Mouse (Mus musculus) midbrain, embryonic 13.5 days (tissue): ENCODE results near the gene Pias1. TPM values are rescaled to one million over a fixed set of nuclear protein-coding genes. Genes with fewer than 3 reads are reported as not detected.

Experiments
- ATAC-seq: fragments of 200-750 bp; cut with Nextera tagmentation; 2 replicates; pipeline ENCODE4 v1.8.0; 2017; ENCODE audit warnings: mild to moderate bottlenecking, moderate TSS enrichment, moderate library complexity
- H3K27ac ChIP-seq: fragments of 300-500 bp; sonication (generic); 2 replicates; pipeline ENCODE4 v1.5.1; 2015; ENCODE audit warnings: inconsistent platforms, mild to moderate bottlenecking, moderate library complexity
- H3K27me3 ChIP-seq: fragments of 300-500 bp; sonication (generic); 2 replicates; pipeline ENCODE4 v1.6.1; 2015; ENCODE audit warnings: mild to moderate bottlenecking, inconsistent platforms
- H3K36me3 ChIP-seq: fragments of 300-500 bp; sonication (generic); 2 replicates; pipeline ENCODE4 v1.6.1; 2015; ENCODE audit warnings: mild to moderate bottlenecking, inconsistent platforms
- H3K4me1 ChIP-seq: fragments of 300-500 bp; sonication (generic); replicated peaks from 2 replicates; pipeline ENCODE4 v1.6.1; 2015; ENCODE audit warnings: inconsistent platforms
- H3K4me2 ChIP-seq: fragments of 300-500 bp; sonication (generic); replicated peaks from 2 replicates; pipeline ENCODE4 v1.6.1; 2015; ENCODE audit warnings: moderate library complexity, mild to moderate bottlenecking, inconsistent platforms
- H3K4me3 ChIP-seq: fragments of 300-500 bp; sonication (generic); replicated peaks from 2 replicates; pipeline ENCODE4 v1.5.1; 2015; ENCODE audit warnings: mild to moderate bottlenecking, inconsistent platforms
- H3K9ac ChIP-seq: fragments of 300-500 bp; sonication (generic); replicated peaks from 2 replicates; pipeline ENCODE4 v1.6.1; 2015; ENCODE audit warnings: mild to moderate bottlenecking, inconsistent platforms
- H3K9me3 ChIP-seq: fragments of 300-500 bp; sonication (generic); 2 replicates; pipeline ENCODE4 v1.6.1; 2016; ENCODE audit warnings: mild to moderate bottlenecking, inconsistent platforms
- WGBS: fragments of 180-500 bp; shearing (Covaris S2); methylation state at CpG from one replicate; pipeline ENCODE4 v1.1.7; 2015; 5-methylcytosine and 5-hydroxymethylcytosine counted together
- polyA plus RNA-seq: library from polyadenylated mRNA; unstranded; fragments of >200 nt; fragmentation: Nextera tagmentation; extraction: Ambion mirVana; gene quantifications from 2 replicates; pipeline ENCODE4 v1.2.1, GENCODE M21; 2015

The Pias1 gene
- polyA plus RNA-seq, 1 experiment from 2014 or later = 70.2 TPM

DNA sequence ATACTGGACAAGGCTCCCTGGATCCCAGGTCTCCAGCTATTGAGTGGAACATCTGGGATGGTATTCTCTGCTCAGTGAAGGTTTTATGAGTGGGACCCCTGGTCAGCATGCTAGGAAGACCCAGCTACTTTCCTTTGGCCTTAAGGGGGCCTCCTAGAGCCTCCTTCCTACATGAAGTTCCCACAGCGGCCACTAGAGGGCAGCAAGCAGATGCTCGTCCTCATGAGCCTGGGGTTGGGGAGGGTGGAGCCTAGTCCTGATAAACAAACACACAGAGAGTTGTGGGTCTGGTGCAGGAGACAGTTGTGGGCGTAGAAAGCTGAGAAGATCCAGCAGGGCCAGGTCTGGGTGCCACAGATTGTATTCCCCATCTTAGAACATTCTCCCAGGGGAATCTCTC is 140.0 kb downstream of the Pias1 start:
- Histone ChIP-seq H3K4me1 (peaks cover 6% of the 10 kb centered on the region), H3K4me2 (no peak overlapping the region), H3K36me3 (no peaks in the 10 kb centered on the region), H3K27me3 (no peaks in the 10 kb centered on the region), H3K27ac (no peak overlapping the region), H3K9ac (no peak overlapping the region), H3K9me3 (no peaks in the 10 kb centered on the region), H3K4me3 (no peak overlapping the region)
- peak; percentile 49 for ATAC-seq
- 5% methylated on average over 3 of the region's 3 CpGs for WGBS

DNA sequence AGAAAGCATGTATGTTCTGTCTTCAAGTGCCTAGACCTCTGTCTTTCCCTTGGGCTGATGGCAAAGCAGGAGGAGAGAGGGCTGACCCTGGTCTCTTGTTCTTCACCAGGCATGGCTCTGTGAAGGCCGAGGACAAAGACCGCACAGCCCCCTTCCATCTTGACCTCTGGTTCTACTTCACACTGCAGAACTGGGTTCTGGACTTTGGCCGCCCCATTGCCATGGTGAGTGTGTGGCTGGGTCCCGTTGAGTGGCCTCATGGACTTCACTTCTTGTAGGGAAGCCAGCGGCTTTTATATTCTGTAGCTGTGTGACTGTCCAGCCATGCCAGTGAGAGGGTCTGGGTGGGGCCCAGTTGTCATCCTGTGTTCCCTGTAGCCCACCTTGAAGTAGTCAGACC is 143.3 kb downstream of the Pias1 start:
- Histone ChIP-seq H3K9ac (no peak overlapping the region), H3K4me1 (peaks cover 9% of the 10 kb centered on the region), H3K4me3 (no peak overlapping the region), H3K36me3 (no peaks in the 10 kb centered on the region), H3K9me3 (no peaks in the 10 kb centered on the region), H3K27me3 (0 out of 2 replicates have a peak, but pooled peaks cover 4% of the 10 kb centered on the region), H3K27ac (no peak overlapping the region), H3K4me2 (no peak overlapping the region)
- WGBS = 94% methylated on average over 5 of the region's 5 CpGs
- ATAC-seq = no peak

DNA sequence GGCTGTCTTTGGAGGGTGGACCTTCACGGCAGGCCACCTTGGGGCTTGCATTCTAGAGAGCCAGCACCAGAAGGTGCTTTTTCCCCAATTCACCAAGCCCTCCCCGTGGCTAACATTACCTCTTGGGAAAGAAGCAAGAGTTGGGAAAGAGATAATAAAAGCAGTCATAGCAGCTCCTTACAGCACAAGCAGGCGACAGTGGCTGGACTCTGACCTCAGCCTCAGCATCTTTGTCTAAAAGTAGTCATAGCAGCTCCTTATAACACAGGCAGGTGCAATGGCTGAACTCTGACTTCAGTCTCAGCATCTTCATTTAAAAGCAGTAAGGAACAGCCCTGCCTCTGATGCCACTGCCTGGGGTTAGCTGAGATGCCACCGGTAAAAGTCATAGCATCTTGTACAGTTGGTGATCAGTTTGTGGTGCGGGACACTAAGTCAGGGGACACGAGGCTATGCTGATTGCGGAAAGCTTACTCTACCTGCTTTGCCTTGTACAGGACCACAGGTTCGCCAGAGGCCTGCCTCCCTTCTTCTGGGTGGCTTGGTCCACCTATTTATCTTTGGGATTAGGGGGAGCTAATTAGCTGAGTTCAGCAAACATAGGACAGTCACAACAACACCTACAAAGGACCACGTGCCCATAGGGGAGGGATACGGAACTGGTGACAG is 144.2 kb downstream of the Pias1 start:
- Histone ChIP-seq H3K9ac (no peak overlapping the region), H3K36me3 (no peaks in the 10 kb centered on the region), H3K27me3 (0 out of 2 replicates have a peak, but pooled peaks cover 4% of the 10 kb centered on the region), H3K9me3 (no peaks in the 10 kb centered on the region), H3K4me2 (no peak overlapping the region), H3K27ac (no peak overlapping the region), H3K4me1 (peaks cover 11% of the 10 kb centered on the region), H3K4me3 (no peak overlapping the region)
- ATAC-seq = no peak
- WGBS = 77% methylated on average over 10 of the region's 10 CpGs

DNA sequence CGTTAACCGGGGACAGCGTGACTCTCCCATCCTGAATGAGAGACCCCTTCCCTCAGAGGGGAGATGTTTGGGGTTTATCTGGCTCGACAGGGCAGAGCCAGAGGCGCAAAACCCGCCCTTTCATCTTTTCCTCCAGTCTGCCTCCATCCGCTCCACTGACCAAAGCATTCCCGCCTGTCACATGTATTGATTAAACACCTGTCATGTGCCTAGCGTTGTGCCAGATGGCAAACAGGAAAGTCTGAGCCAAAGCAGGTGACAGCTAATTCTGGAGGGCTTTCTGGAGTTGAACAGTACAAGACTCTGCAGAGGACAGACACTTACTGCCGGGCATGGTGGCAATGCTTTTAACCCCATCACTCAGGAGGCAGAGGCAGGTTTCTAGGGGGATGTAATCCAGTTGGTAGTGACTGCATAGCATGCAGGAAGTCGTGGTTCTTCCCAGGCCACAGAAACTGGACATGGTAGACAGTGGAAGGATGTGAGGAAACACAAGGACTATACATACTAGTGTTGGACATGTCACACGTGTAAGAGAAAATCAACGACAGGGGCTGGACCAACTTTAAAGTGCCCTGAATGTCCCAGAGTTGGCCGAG is 148.5 kb downstream of the Pias1 start:
- H3K27ac ChIP-seq = peak overlapping the region; percentile 77
- H3K4me3 ChIP-seq = peak overlapping the region; percentile 66
- 0 out of 2 replicates have a peak, but pooled peaks cover 4% of the 10 kb centered on the region for H3K27me3 ChIP-seq
- no peaks in the 10 kb centered on the region for H3K9me3 ChIP-seq
- peak overlapping the region; percentile 89 for H3K9ac ChIP-seq
- WGBS = 18% methylated on average over 14 of the region's 14 CpGs
- peak overlapping the region; percentile 85 for H3K4me2 ChIP-seq
- H3K4me1 ChIP-seq = peaks cover 15% of the 10 kb centered on the region
- ATAC-seq = peak; percentile 6; the same call in 1 of the 2 replicates
- no peaks in the 10 kb centered on the region for H3K36me3 ChIP-seq

DNA sequence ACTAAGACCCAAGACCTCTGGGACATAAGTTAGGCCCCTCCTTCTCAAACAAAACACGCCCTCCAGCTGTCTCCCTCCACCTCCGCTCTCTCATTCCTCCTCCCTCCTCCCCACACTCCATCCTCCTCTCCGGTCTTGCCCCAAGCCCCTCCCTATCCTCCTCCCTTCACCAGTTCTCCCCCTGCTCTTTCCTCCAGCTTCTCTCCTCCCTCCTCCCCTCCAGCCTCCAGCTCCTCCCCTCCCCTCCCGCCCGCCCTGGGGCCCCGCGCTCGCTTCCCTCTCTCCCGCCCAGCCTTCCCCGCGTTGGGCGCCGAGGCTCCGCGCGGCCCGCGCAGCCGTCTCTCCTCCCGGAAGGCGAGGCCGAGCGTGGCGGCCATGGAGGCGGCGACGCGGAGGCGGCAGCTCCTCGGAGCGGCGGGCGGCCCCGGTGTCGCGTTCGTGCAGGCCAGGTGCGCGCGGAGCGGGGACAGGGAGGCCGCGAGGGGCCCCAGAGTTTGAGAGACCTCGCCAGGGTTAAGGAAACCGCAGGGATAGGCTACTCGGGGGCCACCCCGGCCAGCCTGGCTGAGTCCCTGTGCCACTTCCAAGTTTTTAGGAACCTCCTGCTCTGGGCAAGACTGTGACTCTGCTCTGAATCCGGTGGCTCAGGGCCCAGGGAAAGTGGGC is 149.1 kb downstream of the Pias1 start, which contains the start of gene Cln6:
Gene Cln6 (plus strand): TSS at position 280 of the 666 bp plus-strand sequence.
- peak within 1 kb of the TSS; percentile 66 for H3K4me3 ChIP-seq
- ATAC-seq = peak; percentile 80
- H3K27ac ChIP-seq = peak within 1 kb of the TSS; percentile 77
- peaks cover 15% of the 10 kb centered on the region for H3K4me1 ChIP-seq
- no peaks in the 10 kb centered on the region for H3K9me3 ChIP-seq
- H3K4me2 ChIP-seq = peak within 1 kb of the TSS; percentile 85
- 0 out of 2 replicates have a peak, but pooled peaks cover 4% of the 10 kb centered on the region for H3K27me3 ChIP-seq
- H3K36me3 ChIP-seq = no peaks in the 10 kb centered on the region
- under 1% methylated on average over 43 of the region's 48 CpGs for WGBS
- H3K9ac ChIP-seq = peak within 1 kb of the TSS; percentile 89

DNA sequence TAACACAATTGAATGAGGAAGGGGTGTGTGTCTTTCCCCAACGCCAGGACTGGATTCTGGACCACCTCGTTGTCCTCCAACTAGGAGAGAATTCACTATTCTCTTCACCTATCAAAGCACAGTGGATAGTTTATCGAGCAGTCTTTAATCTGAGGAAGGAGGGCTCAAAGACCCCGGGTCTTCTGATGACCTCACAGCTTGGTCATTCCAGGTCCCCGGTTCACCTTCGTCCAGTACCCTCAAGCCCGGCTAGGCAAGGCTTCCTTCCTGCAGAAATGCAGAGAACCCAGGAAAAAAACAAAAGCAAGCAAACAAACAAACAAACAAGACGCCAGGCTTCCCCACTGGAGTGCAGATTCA is 149.6 kb downstream of the Pias1 start:
- Histone ChIP-seq H3K4me2 (peak overlapping the region; percentile 85), H3K4me3 (peak overlapping the region; percentile 66), H3K27ac (peak overlapping the region; percentile 35), H3K4me1 (peaks cover 15% of the 10 kb centered on the region), H3K9ac (peak overlapping the region; percentile 89; the same call in 1 of the 2 replicates), H3K36me3 (no peaks in the 10 kb centered on the region), H3K9me3 (no peaks in the 10 kb centered on the region), H3K27me3 (0 out of 2 replicates have a peak, but pooled peaks cover 4% of the 10 kb centered on the region)
- WGBS = 17% methylated on average over 8 of the region's 8 CpGs
- ATAC-seq = 0 out of 2 replicates have a peak, but pooled peaks have one; percentile 3

DNA sequence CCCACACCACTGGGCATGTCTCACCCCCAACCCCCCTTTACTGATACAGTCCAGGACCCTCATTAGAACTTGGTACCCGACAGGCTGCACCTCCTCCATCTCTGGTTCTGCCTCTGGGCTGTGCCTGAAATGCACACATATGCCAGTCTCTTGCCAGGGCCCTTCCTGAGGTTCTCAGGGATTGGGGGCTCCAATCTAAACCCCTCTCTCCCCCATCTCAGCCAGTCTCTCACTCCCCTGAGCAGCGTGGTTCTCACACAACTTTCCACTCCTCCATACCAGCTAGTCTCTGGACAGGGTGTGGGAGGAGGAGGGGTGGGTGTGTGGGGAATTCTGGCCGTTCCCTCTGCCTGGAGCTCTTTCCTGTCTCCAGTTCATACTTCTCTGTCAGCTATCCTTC is 150.1 kb downstream of the Pias1 start:
- no peak overlapping the region for H3K4me2 ChIP-seq
- H3K36me3 ChIP-seq = no peaks in the 10 kb centered on the region
- no peak overlapping the region for H3K4me3 ChIP-seq
- ATAC-seq = no peak
- H3K4me1 ChIP-seq = peaks cover 15% of the 10 kb centered on the region
- WGBS = 60% methylated on average over 3 of the region's 3 CpGs
- H3K9ac ChIP-seq = no peak overlapping the region
- peak overlapping the region; percentile 35 for H3K27ac ChIP-seq
- no peaks in the 10 kb centered on the region for H3K9me3 ChIP-seq
- H3K27me3 ChIP-seq = 0 out of 2 replicates have a peak, but pooled peaks cover 4% of the 10 kb centered on the region

DNA sequence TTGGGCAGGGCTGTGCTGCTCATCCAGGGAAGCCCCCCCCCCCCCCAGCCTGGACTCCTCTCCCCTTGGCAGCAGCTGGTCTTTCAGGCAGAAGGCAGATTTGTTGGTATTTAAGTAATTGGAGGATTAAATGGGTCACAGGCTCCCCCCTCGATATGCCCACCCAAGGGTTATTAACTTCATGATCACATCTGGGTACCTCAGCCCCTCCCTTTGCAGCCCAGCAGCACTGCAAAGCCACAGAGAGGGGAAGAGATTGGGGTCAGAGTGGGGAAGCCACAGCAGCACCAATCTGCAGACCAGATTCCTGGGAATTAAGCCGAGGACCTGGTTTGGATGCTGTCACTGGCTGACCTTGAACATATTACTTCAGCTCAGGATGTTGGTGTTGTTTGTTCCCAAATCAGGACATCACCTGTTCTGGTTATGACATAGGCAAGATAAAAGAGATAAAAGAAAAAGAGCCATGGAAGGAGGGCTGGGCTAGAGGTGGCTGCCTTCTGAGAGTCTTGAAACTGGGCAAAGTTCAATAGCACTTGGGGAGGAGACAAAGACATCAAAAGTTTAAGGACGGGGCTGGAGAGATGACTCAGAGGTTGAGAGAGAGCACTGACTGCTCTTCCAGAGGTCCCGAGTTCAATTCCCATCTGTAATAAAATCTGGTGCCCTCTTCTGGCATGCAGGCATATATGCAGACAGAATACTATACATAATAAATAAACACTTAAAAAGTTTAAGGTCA is 151.8 kb downstream of the Pias1 start:
- 47% methylated on average over 4 of the region's 4 CpGs for WGBS
- H3K27me3 ChIP-seq = 0 out of 2 replicates have a peak, but pooled peaks cover 4% of the 10 kb centered on the region
- no peak overlapping the region for H3K4me2 ChIP-seq
- no peaks in the 10 kb centered on the region for H3K36me3 ChIP-seq
- H3K4me3 ChIP-seq = no peak overlapping the region
- no peaks in the 10 kb centered on the region for H3K9me3 ChIP-seq
- no peak for ATAC-seq
- H3K4me1 ChIP-seq = peaks cover 15% of the 10 kb centered on the region
- no peak overlapping the region for H3K9ac ChIP-seq
- no peak overlapping the region; the same call in 1 of the 2 replicates for H3K27ac ChIP-seq

DNA sequence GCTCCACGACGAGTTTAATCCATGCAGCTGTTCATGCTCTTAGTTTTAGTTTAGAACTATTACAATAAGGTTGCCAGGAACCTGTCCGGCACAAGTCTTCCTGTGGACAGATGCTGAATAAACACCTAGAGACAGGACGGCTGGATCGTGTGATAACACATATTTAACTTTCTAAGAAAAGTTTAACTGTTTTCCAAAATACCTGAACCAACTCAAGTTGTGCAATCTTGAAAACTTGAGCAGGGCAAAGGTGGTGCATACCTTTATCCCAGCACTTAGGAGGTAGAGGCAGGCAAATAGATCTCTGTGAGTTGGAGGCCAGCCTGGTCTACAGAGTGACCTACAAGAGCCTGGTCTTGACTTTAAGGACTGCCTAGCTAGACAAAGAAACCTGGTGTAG is 152.8 kb downstream of the Pias1 start:
- Histone ChIP-seq H3K27ac (no peak overlapping the region), H3K9me3 (no peaks in the 10 kb centered on the region), H3K27me3 (0 out of 2 replicates have a peak, but pooled peaks cover 3% of the 10 kb centered on the region), H3K4me2 (no peak overlapping the region), H3K9ac (no peak overlapping the region), H3K36me3 (no peaks in the 10 kb centered on the region), H3K4me1 (peaks cover 15% of the 10 kb centered on the region), H3K4me3 (no peak overlapping the region)
- no peak for ATAC-seq
- WGBS = 87% methylated on average over 5 of the region's 5 CpGs

DNA sequence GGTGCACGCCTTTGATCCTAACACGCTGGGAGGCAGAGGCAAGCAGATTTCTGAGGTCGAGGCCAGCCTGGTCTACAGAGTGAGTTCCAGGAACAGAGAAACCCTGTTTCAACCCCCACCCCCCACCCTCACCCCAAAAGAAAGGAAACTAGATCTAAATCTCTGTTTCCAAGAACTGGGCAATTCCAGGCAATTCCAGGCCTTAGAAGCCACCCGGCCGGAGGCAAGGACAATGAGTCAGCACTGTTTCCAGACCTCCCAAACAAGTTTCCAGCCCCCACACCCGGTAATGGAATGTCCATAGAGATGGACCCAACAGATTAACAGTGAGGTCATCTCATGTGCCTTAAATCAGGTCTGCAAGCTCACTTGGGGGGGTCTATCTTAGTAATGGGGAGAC is 157.8 kb downstream of the Pias1 start:
- peaks cover 32% of the 10 kb centered on the region for H3K4me1 ChIP-seq
- no peak overlapping the region for H3K4me2 ChIP-seq
- WGBS = 81% methylated on average over 6 of the region's 6 CpGs
- no peak for ATAC-seq
- H3K27me3 ChIP-seq = no peaks in the 10 kb centered on the region
- H3K9ac ChIP-seq = no peak overlapping the region
- H3K36me3 ChIP-seq = no peaks in the 10 kb centered on the region
- no peaks in the 10 kb centered on the region for H3K9me3 ChIP-seq
- no peak overlapping the region for H3K27ac ChIP-seq
- no peak overlapping the region for H3K4me3 ChIP-seq

DNA sequence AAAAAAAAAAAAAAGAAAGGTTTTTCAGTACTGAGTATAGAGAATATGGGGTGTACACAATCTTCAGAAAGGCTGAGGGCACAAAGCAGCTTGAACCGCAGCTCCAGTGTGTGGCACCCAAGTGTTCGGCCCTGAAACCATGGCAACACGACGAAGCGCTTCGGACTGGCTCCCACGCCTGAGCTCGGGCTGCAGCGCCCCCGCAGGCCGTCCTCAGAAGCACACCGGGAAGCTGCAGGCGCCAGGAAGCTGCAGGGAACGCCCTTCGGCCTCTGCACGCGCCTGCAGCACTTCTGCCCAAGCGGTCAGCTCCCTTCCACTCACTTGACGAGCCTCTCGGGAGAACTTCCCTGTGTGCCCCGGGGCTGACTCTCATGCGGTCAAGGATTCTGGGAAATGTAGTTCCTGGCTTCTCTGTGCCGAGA is 159.1 kb downstream of the Pias1 start:
- peak; percentile 94 for ATAC-seq
- H3K36me3 ChIP-seq = no peaks in the 10 kb centered on the region
- H3K4me2 ChIP-seq = peak overlapping the region; percentile 51
- no peaks in the 10 kb centered on the region for H3K27me3 ChIP-seq
- H3K9ac ChIP-seq = no peak overlapping the region
- under 1% methylated on average over 23 of the region's 23 CpGs for WGBS
- peak overlapping the region; percentile 34 for H3K4me3 ChIP-seq
- H3K27ac ChIP-seq = peak overlapping the region; percentile 54
- no peaks in the 10 kb centered on the region for H3K9me3 ChIP-seq
- H3K4me1 ChIP-seq = peaks cover 32% of the 10 kb centered on the region
